Mouse (Mus musculus) spleen, postnatal 10 days (tissue): ENCODE results near the gene Msi2.

Experiments used
- DNase-seq, 2 experiments: peaks; one replicate each; pipeline ENCODE4 v3.0.0; 2021 to 2022; ENCODE audit warnings: low spot score in 2 of 2

The Msi2 gene

DNA sequence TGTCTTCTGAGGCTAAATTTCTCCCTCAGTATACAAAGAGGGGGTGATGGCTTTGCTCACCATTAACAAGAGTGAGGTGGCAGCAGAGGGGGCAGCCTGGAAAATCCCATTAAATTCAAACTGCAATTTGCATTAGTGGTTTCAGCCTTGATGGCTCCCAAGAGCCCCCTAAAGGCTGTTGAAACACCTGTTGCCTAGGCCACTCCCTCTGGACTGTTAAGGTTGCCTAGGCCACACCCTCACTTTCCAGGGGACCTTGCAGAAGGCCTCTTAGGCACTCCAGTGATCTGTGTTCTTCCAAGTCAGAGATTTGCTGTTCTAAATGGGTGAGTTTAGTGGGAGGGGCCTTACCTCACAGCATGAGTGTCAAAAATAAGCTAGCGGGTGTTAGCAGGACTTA, 232.3 kb downstream of the Msi2 start:
- no peak for DNase-seq

GRCm38 (mm10) chr11:88485088-88485487, 233.2 kb downstream of the Msi2 start:
- no peak for DNase-seq

GRCm38 (mm10) chr11:88484047-88484446, 234.3 kb downstream of the Msi2 start:
- no peak for DNase-seq

DNA sequence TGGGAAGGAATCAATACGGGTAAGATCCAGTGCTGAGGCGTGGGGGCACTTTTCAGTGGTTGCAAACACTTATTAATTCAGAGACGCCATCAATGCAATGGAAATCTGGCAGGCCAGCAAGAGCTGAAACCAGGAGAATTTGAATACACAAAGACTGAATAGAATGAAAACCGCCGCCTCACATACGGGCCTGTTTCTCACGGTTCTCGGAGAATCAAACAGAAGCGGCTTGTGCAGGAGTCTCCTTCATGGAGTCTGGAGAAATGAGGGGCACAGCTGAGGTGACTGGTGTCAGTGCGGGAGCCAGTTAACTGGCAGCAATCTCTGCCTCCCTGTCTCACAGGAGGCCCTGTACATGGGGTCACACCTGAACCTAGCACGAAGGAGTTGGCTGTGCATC, 235.7 kb downstream of the Msi2 start:
- no peak for DNase-seq

DNA sequence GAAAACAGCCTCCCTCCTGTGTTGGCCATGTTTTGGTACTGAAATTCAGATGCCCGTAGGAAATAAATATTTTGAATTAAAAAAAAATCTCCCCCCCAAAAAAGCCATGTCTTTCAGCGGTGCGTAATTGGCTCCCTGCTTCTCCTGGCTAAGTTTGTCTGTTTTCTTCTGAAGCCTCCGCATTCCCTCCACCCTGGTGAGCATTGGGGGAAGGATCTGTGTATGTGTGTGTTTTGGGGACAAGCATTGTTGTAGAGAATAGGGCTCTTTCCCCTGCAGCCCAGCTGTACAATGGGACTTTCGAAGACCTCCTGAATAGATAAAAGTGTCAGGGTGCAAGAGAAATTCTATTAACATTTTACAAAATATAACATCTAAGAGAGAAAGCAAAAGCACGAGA, 236.1 kb downstream of the Msi2 start:
- no peak for DNase-seq

- DNase-seq, result no peak
These were observed 236.6 kb downstream of the Msi2 start for GRCm38 (mm10) chr11:88481602-88482161.

GRCm38 (mm10) chr11:88481092-88481601, 237.2 kb downstream of the Msi2 start:
- DNase-seq, result no peak

- no peak for DNase-seq
These were observed 238.8 kb downstream of the Msi2 start for GRCm38 (mm10) chr11:88479498-88479897.

GRCm38 (mm10) chr11:88474889-88475440, 243.3 kb downstream of the Msi2 start:
- no peak for DNase-seq

DNA sequence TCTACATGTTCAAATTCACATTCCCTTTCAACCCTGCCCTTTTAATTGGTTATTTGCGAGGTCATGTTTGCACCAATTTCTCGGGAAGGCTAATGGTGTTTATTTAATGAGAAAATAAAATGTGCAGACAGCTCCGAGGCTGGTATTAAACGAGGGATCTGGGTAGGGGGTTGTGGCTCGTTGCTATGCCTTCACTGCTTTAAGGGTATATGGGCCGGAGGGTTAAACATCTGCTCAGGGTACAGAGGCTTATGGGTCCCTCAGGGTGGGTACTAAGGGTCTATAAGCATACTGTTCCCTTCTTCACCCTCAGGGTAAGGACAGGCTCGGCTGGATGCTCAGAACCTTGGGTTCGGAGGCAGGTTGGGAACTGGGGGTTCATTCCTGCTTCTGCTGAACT, 245.6 kb downstream of the Msi2 start:
- no peak for DNase-seq

- DNase-seq, result no peak
These were observed 246.2 kb downstream of the Msi2 start for GRCm38 (mm10) chr11:88471981-88472647.

DNA sequence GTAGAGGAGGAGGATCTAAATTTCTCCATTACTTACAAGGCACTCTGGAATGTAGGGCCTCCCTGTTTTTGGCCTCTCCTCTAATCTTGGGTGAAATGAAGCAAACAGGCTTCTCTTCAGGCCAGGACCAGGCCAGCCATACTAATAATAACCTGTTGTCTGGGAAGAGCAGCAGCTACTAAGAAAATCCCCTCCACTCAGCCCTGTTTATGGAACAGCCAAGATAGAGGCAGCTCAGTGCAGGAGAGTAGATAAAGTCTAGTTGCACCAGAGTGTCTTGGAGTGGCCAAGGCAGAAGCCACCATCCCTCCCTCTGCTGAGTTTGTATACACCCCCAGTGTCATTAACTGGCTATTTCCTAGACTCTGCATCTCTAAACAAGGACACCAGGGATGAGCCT, 247.7 kb downstream of the Msi2 start:
- DNase-seq, result no peak

DNA sequence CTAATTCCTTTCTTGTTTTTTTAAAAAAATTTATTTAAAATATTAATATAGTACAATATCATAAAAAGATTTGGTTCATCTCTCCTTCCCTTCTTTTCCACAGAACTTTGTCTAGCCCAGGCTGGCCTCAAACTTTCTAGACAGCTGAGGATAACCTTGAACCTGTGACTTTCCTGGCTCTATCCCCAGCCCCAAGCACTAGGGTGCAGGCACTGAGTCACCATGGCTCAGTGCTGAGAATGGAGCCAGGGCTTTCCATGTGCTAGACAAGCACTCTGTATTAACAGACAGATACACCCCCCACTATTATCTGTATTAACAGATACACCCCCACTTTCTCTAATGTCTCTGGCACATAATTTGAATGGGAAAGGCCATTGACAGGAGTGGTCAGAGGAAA, 249.3 kb downstream of the Msi2 start:
- DNase-seq, result no peak

GRCm38 (mm10) chr11:88467498-88468245, 250.6 kb downstream of the Msi2 start:
- DNase-seq, result no peak

DNA sequence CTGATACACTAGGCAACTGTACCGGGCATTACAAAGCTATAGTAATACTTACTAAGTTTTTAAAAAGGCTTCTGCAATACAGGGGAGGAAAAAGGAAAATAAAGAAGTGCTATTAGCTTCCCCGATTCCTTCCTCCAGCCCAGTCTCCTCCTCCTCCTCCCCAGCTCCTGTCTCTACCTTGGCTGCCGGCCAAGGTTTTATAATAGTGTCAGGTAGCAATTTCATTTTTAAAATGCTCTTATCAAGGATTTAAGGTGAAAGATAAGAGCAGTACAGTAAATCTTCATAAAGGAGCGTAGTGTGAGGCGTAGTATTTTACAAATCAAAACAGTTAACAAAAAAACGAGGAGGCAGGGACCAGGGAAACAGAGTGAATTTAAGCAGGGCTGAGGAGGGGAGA, 254.4 kb downstream of the Msi2 start:
- no peak for DNase-seq

- DNase-seq, result no peak
These were observed 255.5 kb downstream of the Msi2 start for GRCm38 (mm10) chr11:88462789-88463188.

DNA sequence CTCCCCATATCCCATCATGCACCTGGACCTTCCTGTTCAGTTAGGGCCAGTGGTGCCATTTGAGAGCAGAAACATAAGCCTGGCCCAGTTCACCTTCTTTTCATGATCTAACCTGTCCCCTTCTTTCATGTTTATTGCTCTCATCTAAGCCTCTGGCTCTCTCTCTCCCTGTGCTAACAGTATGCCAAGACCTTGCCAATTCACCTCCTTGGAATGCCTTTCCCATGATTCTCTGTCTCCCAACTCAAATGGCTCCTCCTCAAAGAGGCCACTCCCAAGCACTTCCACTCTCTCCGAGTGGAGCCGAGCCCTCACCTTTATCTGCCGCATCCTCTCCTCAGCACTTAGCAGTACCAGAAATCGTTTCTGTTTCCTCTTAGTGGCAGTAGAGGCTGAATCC, 256.7 kb downstream of the Msi2 start:
- no peak for DNase-seq

- no peak for DNase-seq
These were observed 258.2 kb downstream of the Msi2 start for GRCm38 (mm10) chr11:88459946-88460736.

GRCm38 (mm10) chr11:88457241-88457738, 261.0 kb downstream of the Msi2 start:
- no peak for DNase-seq

DNA sequence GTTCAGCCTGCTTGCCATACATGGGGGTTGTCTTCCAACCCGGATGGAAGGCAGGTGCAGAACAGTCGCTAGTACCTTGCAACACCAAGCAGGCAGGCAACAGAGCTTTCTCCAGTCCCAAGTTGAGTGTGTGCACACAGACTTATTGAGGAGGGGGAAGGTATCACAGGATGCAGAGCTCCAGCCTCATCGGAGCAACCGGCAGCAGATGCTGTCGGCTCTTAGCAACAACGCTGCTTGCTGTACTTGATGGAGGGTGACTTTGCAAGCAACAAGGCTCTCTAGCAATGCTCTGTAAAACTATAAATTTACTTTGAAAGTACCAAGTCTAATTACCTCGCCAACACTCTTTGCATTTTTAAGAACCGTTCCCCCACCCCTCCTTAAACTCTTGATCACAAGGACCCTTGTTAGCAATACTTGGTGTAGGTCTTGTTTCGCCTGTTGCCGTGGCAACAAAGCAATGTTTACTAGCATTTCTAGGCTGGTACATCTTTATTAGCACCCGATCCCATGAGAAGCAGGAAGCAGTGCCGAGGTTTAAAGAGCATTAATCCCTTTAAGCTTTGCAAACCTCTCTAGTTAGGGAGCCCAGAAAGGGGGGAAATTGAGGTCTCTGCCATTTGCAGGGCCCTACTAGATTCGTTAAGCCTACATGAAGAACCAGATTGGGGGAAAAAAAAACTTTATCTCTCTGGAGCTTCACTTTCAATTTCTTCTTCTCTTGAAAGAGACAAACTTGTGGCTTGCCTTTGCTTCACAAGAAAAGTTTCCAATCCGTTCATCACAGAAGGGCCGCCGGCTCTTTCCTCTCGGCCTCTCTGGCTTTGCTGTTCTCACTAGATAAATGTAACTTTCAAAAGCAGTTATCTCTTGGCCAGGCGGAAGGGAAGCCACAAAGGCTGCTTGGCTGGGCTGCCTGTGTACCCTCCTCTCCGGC, 263.2 kb downstream of the Msi2 start:
- DNase-seq, result no peak

DNA sequence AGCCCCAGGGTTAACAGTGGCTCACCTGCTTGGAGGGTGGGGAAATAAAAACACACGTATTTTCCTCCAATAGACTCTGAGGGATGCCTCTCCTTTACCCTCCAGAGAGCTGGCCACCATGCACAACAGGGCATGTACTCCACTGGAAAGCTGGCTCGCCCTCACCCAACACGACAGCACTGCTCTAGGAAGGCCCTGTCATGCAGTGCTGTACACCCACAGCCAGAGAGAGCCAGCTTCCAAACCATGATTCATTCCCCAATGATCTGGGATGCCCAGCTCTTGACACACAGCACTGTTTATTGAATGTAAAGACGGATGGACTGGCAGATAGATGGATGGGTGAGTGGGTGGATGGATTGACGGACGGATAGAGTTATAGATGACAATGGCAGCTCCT, 269.1 kb downstream of the Msi2 start:
- no peak for DNase-seq
